Mouse (Mus musculus) monocyte, adult 59 days (primary cell): ENCODE results near the gene Ier5l. TPM values are rescaled to one million over a fixed set of nuclear protein-coding genes. Genes with fewer than 3 reads are reported as not detected.

ENCODE experiments used
- total RNA-seq, 2 experiments: library from RNA; stranded (reverse); gene quantifications; one replicate each; pipeline ENCODE4 v1.2.4; 2023

Gene Ier5l
- 1 to 10 TPM; 3.0 to 4.7 TPM for total RNA-seq

DNA sequence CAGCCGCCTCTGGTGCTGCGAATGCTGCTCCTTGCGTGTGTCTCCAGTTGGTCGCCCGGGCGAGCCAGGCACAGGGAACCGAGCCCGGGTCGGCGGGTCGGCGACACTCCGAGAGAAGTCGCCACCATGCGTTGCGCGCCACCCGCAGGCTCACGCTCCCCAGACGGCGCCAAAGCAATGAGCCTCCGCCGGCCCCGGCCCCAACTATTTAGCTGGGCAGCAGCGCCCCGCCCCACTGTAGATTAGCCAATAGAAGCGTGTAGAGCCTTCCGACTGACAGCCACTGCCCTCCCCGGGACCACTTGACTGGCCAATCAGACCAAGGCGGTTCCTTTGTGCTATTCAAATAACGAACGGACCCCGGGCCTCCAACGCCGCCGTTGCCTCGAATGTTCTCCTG, at the start of gene Ier5l:
Gene Ier5l, minus strand, starts transcription at position 181 of the 400 bp plus-strand sequence.

Other genes starting within 250 kb of the Ier5l start
- gene Lrrc8a, start 236.5 kb downstream of the Ier5l start, total RNA-seq: 10 to 100 TPM; 29.2 to 34.5 TPM
- gene Gm28035, start 233.7 kb downstream of the Ier5l start, total RNA-seq: 1 to 10 TPM; 1.3 to 4.0 TPM
- gene Phyhd1, start 208.0 kb downstream of the Ier5l start, total RNA-seq: 1 to 10 TPM; 6.1 to 7.2 TPM
- gene Gm28038, start 193.2 kb downstream of the Ier5l start, total RNA-seq: not detected
- gene Dolk, start 187.9 kb downstream of the Ier5l start, total RNA-seq: 10 to 100 TPM; 10.5 to 11.5 TPM
- gene Nup188, start 187.8 kb downstream of the Ier5l start, total RNA-seq: 10 to 100 TPM; 31.4 to 34.2 TPM
- 10 to 100 TPM; 30.8 to 37.2 TPM for gene Sh3glb2, start 114.9 kb downstream of the Ier5l start, total RNA-seq
- 1 to 10 TPM; 6.8 to 9.9 TPM for gene Miga2, start 110.0 kb downstream of the Ier5l start, total RNA-seq
- 10 to 100 TPM; 14.2 to 15.4 TPM for gene Dolpp1, start 82.0 kb downstream of the Ier5l start, total RNA-seq
- gene Crat, start 58.4 kb downstream of the Ier5l start, total RNA-seq: 10 to 100 TPM; 29.2 to 40.1 TPM
- gene Ptpa, start 58.2 kb downstream of the Ier5l start, total RNA-seq: 10 to 100 TPM; 92.7 to 98.9 TPM
- gene Cstad, start 120.8 kb upstream of the Ier5l start, total RNA-seq: under 1 TPM in 1 of 2 experiments, not detected in 1; 0.67 TPM